Mouse (Mus musculus) heart, embryonic 16.5 days (tissue): ENCODE results near the gene Mknk1. TPM values are rescaled to one million over a fixed set of nuclear protein-coding genes. Genes with fewer than 3 reads are reported as not detected.

Experiments used
- ATAC-seq: fragments of 200-750 bp; cut with Nextera tagmentation; replicated peaks from 2 replicates; pipeline ENCODE4 v1.8.0; 2017; ENCODE audit warnings: moderate number of reproducible peaks; ENCODE audit not compliant: insufficient read depth, low FRiP score; ENCODE audit errors: extremely low read depth
- H3K27ac ChIP-seq: fragments of 300-500 bp; sonication (generic); 2 replicates; pipeline ENCODE4 v1.5.1; 2014; ENCODE audit warnings: mild to moderate bottlenecking, low read length, control low read depth, moderate library complexity
- H3K27me3 ChIP-seq: fragments of 300-500 bp; sonication (generic); 2 replicates; pipeline ENCODE4 v1.6.1; 2014; ENCODE audit warnings: low read length, mixed read lengths; ENCODE audit not compliant: control insufficient read depth, insufficient read depth
- H3K36me3 ChIP-seq: fragments of 300-500 bp; sonication (generic); 2 replicates; pipeline ENCODE4 v1.6.1; 2014; ENCODE audit not compliant: control insufficient read depth, insufficient read depth
- H3K4me1 ChIP-seq: fragments of 300-500 bp; sonication (generic); 2 replicates; pipeline ENCODE4 v1.6.1; 2014; ENCODE audit warnings: low read length, mixed read lengths; ENCODE audit not compliant: control insufficient read depth, insufficient read depth
- H3K4me2 ChIP-seq: fragments of 300-500 bp; sonication (generic); 2 replicates; pipeline ENCODE4 v1.6.1; 2014; ENCODE audit warnings: low read depth, mild to moderate bottlenecking, control low read depth, low read length
- H3K4me3 ChIP-seq: fragments of 300-500 bp; sonication (generic); 2 replicates; pipeline ENCODE4 v1.5.1; 2014; ENCODE audit warnings: mild to moderate bottlenecking, control low read depth, low read length
- H3K9ac ChIP-seq: fragments of 300-500 bp; sonication (generic); 2 replicates; pipeline ENCODE4 v1.6.1; 2014; ENCODE audit warnings: low read length, control low read depth
- H3K9me3 ChIP-seq: fragments of 300-500 bp; sonication (generic); replicated peaks from 2 replicates; pipeline ENCODE4 v1.6.1; 2016; ENCODE audit warnings: low read length; ENCODE audit not compliant: control insufficient read depth
- WGBS: fragments of 180-500 bp; shearing (Covaris S2); extraction: QIAGEN DNeasy Blood & Tissue Kit; methylation state at CpG from one replicate; pipeline ENCODE4 v1.1.7; 2014; 5-methylcytosine and 5-hydroxymethylcytosine counted together
- polyA plus RNA-seq: library from polyadenylated mRNA; unstranded; fragments of >200 nt; fragmentation: Nextera tagmentation; extraction: Ambion mirVana; gene quantifications from 2 replicates; pipeline ENCODE4 v1.2.1, GENCODE M21; 2015

Gene Mknk1
- polyA plus RNA-seq, 1 experiment from 2014 or later = 24.7 TPM

DNA sequence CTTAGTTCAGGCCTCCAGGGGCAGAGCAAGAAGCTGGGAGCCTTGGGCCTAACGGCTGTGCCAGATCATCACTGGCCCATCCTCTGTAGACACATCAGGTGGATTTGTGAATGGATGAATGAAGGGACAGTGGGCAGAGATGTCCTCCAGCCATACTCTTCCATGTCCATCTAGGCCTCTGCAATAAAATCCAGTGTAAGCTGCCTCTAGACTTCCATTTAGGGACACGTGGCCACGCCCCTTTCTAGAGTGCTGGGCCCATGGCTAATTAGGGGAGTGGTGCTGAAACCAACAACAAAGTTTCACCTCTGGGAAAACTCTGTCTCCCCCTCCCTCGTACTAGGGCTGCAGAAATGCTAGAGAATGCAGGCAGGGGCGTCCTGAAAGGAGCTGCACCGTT, 51.1 kb downstream of the Mknk1 start:
- 12% methylated on average over 6 of the region's 6 CpGs for WGBS
- peak overlapping the region; percentile 33 for H3K4me3 ChIP-seq
- no peak for ATAC-seq
- H3K9ac ChIP-seq = peak overlapping the region; percentile 25; the same call in 1 of the 2 replicates
- no peak overlapping the region for H3K27ac ChIP-seq
- no peaks in the 10 kb centered on the region for H3K36me3 ChIP-seq
- H3K9me3 ChIP-seq = no peaks in the 10 kb centered on the region
- peaks cover 6% of the 10 kb centered on the region; the same call in 1 of the 2 replicates for H3K4me1 ChIP-seq
- peaks cover 44% of the 10 kb centered on the region for H3K27me3 ChIP-seq
- peak overlapping the region; percentile 63 for H3K4me2 ChIP-seq

DNA sequence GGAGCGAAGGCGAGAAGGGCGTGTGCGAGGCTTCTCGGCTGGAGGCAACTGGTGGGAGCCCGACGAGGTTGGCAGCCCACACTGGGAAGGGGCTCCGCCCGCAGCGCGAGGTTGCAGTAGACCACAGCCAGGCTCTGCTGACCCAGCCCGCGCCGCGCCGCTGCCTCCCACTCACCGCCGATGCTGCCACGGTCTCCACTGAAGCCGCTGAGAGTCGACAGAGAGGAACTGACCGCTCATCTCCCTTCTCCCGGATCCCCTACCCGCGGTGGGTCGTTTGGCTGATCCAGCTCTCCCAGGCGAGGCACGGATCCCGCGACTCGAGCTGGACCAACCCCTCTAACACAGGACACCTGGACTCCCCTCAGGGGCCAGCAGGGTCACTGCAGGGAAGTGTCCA, 51.6 kb downstream of the Mknk1 start, which contains the start of gene 6430628N08Rik:
Gene 6430628N08Rik, plus strand, starts transcription at position 113 of the 400 bp plus-strand sequence.
- Histone ChIP-seq H3K9ac (peak within 1 kb of the TSS; percentile 25; the same call in 1 of the 2 replicates), H3K4me3 (peak within 1 kb of the TSS; percentile 33), H3K36me3 (no peaks in the 10 kb centered on the region), H3K4me1 (peaks cover 6% of the 10 kb centered on the region; the same call in 1 of the 2 replicates), H3K27me3 (peaks cover 47% of the 10 kb centered on the region), H3K4me2 (peak within 1 kb of the TSS; percentile 63), H3K9me3 (no peaks in the 10 kb centered on the region), H3K27ac (no peak within 1 kb of the TSS)
- no peak for ATAC-seq
- WGBS = 2% methylated on average over 31 of the region's 31 CpGs

DNA sequence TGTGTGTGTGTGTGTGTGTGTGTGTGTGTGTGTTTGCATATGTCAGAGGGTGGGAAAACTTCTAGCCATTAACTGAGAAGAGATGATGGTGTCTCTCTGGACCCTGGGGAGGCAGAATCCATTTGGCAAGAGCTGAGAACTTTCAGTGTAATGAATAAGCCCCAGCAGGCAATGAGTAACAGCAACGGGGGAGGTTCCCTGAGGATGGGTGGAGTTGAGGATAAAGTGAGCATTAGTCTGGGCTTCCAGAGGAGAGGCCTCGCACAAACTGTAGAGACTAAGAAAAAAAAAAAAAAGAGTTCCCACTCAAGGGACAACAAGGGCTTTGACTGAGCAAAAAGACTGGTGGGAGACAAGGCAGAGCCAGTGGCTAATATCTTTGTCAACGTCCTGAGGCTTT, 55.3 kb downstream of the Mknk1 start:
- no peak overlapping the region for H3K4me3 ChIP-seq
- H3K9ac ChIP-seq = no peak overlapping the region
- H3K27me3 ChIP-seq = peaks cover 67% of the 10 kb centered on the region
- H3K4me2 ChIP-seq = no peak overlapping the region
- H3K27ac ChIP-seq = no peak overlapping the region
- peaks cover 13% of the 10 kb centered on the region; the same call in 1 of the 2 replicates for H3K4me1 ChIP-seq
- no peaks in the 10 kb centered on the region for H3K9me3 ChIP-seq
- 22% methylated on average over 3 of the region's 3 CpGs for WGBS
- no peak for ATAC-seq
- no peaks in the 10 kb centered on the region for H3K36me3 ChIP-seq

DNA sequence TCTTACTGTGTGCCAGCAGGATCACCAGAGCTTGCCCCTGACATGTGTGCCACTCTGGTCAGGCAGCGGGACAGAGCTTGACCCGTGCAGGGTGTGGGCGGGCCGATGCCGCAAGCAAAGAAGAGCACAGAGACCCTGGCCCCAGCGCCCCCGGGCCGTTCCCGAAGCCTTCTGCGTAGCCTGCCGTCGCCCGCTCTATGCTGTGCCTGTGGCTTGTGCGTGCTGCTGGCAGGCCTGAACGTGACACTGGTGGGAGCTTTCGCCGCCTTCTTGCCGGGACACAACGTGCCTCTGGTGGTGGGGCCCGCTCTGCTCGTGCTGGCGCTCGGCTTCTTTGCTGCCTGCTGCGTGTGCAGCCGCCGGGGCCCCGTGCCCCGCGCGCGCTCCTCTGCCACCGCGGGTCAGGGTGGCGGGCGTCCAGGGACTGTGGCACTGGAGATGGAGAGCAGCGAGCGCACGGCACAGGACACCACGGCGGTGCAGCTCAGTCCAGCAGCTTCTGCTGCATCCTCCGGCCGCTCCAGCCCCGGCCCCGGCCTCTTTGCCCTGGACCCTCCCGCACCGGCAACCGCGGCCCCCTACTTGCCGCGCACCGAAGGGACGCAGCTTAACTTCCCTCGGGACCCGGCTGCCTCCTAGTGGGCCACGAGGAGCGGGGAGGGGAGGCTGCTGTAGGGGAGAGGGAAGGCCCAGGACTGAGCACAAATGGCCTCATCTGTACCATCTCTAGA, 59.1 kb downstream of the Mknk1 start:
- H3K9me3 ChIP-seq = no peaks in the 10 kb centered on the region
- WGBS = 2% methylated on average over 56 of the region's 56 CpGs

DNA sequence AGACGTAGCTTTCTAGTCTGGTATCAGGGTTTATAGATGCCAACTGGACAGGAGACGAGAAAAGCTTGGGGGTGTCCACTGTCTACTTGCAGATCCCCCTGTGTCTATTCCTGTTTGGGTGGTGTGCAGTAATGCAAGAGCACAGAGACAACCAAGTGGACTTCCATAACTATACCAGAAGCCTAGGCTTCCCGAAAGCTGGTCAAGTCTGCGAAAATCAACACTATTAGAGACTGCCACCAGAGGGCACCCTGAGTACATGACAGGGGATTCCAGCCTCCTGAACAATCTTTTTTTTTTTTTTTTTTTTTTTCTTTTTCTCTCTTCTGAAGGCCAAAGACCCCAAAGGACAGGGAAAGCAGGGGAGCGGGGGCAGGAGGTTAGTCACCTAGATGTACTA, 63.8 kb downstream of the Mknk1 start:
- no peak overlapping the region for H3K4me2 ChIP-seq
- H3K9ac ChIP-seq = no peak overlapping the region
- ATAC-seq = no peak
- no peaks in the 10 kb centered on the region for H3K36me3 ChIP-seq
- H3K27me3 ChIP-seq = peaks cover 80% of the 10 kb centered on the region
- WGBS = 14% methylated on average over 5 of the region's 5 CpGs
- peaks cover 6% of the 10 kb centered on the region; the same call in 1 of the 2 replicates for H3K4me1 ChIP-seq
- H3K9me3 ChIP-seq = no peaks in the 10 kb centered on the region
- H3K4me3 ChIP-seq = no peak overlapping the region
- no peak overlapping the region for H3K27ac ChIP-seq

More for the DNA sequence above, 59.1 kb downstream of the Mknk1 start:
- Histone ChIP-seq H3K4me3 (peak overlapping the region; percentile 49), H3K27me3 (peaks cover 71% of the 10 kb centered on the region), H3K36me3 (no peaks in the 10 kb centered on the region), H3K9ac (peak overlapping the region; percentile 11; the same call in 1 of the 2 replicates), H3K4me2 (peak overlapping the region; percentile 71), H3K27ac (no peak overlapping the region), H3K4me1 (peaks cover 7% of the 10 kb centered on the region; the same call in 1 of the 2 replicates)
- ATAC-seq = no peak; the same call in 1 of the 2 replicates

DNA sequence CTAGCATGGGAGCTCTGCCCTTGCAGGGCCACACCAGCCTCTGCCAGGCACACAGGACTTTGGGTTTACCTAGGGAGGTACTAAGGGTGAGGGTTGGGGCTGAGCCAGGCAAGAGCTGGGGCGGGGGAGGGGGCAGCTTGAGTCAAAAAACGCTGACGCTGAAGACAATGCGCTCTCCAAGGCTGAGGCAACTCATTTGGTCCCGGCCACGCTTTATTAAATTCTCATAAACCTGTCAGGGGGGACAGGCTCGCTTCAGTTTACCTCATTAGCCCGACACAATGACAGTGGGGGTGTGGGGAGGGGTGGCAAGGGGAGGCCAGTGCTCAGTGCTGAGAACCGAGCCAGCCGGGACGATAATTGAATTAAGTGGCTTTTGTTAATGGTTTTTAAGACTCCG, 65.4 kb downstream of the Mknk1 start:
- Histone ChIP-seq H3K9ac (no peak overlapping the region), H3K4me2 (no peak overlapping the region), H3K4me3 (no peak overlapping the region), H3K27ac (no peak overlapping the region), H3K9me3 (no peaks in the 10 kb centered on the region), H3K36me3 (no peaks in the 10 kb centered on the region), H3K27me3 (peaks cover 73% of the 10 kb centered on the region), H3K4me1 (no peaks in the 10 kb centered on the region)
- 22% methylated on average over 12 of the region's 12 CpGs for WGBS
- ATAC-seq = no peak

DNA sequence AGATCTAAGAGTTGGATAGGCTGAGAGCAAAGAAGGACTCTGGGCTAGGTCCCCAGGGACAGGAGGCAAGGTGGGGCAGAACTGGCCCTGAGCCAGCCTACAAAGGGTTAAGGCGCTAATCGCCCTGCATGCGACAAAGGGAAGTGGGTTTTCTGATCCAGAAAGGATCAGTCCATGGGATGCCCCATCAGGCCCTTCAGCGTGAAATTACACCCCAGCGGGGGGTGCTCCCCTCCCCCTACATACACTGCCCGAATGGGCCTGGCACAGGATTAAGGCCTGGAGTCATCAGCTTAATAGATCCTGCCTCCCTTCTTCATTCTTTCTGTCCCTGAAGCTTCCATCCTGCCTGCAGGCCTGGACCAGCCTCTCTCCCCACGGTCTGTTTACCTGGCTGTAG, 66.7 kb downstream of the Mknk1 start:
- no peak overlapping the region for H3K4me3 ChIP-seq
- H3K36me3 ChIP-seq = no peaks in the 10 kb centered on the region
- peaks cover 64% of the 10 kb centered on the region for H3K27me3 ChIP-seq
- H3K9ac ChIP-seq = no peak overlapping the region
- H3K4me2 ChIP-seq = no peak overlapping the region
- H3K27ac ChIP-seq = no peak overlapping the region
- 18% methylated on average over 7 of the region's 7 CpGs for WGBS
- no peaks in the 10 kb centered on the region for H3K9me3 ChIP-seq
- H3K4me1 ChIP-seq = no peaks in the 10 kb centered on the region
- ATAC-seq = no peak

DNA sequence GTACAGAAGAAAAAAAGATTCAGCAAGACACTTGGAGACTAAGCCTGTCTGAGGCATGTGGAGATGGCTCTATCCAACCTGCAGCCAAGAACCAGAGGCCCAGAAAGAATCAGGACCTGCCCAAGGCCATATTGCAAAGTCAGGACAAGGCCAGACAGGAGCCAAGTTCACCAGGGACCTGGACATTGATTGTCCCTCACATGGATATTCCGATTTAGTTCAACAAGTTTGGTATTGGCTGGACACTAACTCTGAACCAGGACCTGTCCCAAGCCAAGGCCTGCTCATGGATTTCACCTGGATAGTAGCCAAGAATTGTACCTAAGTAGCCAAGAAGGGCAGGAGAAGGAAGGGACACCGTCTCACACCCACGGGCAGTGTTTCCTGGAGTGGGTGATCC, 67.8 kb downstream of the Mknk1 start:
- Histone ChIP-seq H3K4me2 (no peak overlapping the region), H3K36me3 (no peaks in the 10 kb centered on the region), H3K4me1 (no peaks in the 10 kb centered on the region), H3K9me3 (no peaks in the 10 kb centered on the region), H3K4me3 (no peak overlapping the region), H3K9ac (no peak overlapping the region), H3K27me3 (peaks cover 55% of the 10 kb centered on the region), H3K27ac (no peak overlapping the region)
- ATAC-seq = no peak
- WGBS = 75% methylated on average over 3 of the region's 3 CpGs

DNA sequence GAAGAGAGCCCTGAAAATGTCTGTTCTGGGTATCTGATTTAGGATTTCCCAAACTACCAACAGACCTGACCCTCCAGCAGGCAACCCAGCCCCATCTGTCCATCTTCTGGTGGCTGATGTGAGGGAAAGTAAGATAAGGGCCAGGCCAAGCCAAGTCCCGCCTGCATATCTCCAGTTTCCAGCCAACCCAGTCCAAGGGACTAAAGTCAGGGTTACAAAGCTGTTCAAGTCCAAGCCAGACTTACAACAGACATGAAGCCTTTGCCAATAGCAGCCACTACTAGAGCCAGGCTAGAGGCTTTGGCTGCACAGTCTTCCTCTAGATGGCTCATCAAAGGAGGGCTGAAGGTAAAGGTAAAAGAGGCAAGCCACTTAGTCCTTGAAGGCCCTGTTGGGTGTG, 69.0 kb downstream of the Mknk1 start:
- H3K4me1 ChIP-seq = no peaks in the 10 kb centered on the region
- H3K4me3 ChIP-seq = no peak overlapping the region
- H3K9ac ChIP-seq = no peak overlapping the region
- H3K27ac ChIP-seq = no peak overlapping the region
- no peaks in the 10 kb centered on the region for H3K36me3 ChIP-seq
- H3K9me3 ChIP-seq = no peaks in the 10 kb centered on the region
- no peak for ATAC-seq
- 12% methylated on average over 1 of the region's 1 CpGs for WGBS
- peaks cover 46% of the 10 kb centered on the region for H3K27me3 ChIP-seq
- H3K4me2 ChIP-seq = no peak overlapping the region
